Mouse (Mus musculus) adrenal gland, adult 18-20 months (tissue): ENCODE measurements at regions not wholly inside any gene's neighbourhood (a gene's known extent, or its start where the extent isn't known, plus 50 kb on each side); places are given as distances from the start of the nearest gene placed in this dataset.
"Not testable (repeated sequence)": the region's sequence is repeated elsewhere in the genome, so short reads cannot be mapped to it uniquely, and the experiment has no call there.

ENCODE experiments used
- DNase-seq, 2 experiments: peaks; one replicate each; pipeline ENCODE4 v3.0.0; 2021 to 2022; ENCODE audit warnings: low spot score in 2 of 2

DNA sequence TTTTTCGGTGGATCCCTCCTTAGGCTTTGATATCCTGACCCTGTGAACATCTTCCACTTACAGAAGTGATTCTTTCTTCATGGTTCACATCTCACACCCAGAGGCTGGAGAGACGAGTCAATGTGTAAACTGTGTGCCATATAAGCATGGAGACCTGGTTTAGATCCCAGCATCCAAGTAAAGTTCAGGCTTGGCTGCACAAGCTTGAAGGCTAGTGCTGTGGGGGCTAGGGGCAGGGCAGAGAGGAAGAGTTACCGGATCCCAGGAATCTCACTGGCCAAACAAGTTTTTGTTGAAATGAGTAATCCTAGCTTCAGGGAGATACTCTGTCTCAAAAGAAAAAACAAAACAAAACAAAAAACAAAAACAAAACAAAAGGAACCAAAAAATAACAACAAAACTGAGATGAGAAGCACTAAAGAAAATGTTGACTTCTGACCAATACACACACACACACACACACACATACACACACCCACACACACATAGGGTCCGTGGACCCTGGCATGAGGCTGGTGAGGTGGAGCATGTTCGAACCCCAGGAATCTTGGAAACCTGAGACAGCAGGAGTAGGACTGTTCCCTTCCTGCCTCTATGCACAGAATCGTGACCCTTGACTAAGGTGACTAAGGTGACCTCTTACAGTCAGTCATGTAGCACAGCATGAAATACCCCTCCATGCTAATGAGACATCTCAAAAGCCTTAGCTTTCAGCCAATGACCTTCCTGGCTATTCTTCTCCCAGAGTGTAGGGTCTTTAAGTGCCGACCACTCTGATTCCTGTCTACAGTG, 55.2 kb downstream of the Gm12728 start:
- DNase-seq = no peak

DNA sequence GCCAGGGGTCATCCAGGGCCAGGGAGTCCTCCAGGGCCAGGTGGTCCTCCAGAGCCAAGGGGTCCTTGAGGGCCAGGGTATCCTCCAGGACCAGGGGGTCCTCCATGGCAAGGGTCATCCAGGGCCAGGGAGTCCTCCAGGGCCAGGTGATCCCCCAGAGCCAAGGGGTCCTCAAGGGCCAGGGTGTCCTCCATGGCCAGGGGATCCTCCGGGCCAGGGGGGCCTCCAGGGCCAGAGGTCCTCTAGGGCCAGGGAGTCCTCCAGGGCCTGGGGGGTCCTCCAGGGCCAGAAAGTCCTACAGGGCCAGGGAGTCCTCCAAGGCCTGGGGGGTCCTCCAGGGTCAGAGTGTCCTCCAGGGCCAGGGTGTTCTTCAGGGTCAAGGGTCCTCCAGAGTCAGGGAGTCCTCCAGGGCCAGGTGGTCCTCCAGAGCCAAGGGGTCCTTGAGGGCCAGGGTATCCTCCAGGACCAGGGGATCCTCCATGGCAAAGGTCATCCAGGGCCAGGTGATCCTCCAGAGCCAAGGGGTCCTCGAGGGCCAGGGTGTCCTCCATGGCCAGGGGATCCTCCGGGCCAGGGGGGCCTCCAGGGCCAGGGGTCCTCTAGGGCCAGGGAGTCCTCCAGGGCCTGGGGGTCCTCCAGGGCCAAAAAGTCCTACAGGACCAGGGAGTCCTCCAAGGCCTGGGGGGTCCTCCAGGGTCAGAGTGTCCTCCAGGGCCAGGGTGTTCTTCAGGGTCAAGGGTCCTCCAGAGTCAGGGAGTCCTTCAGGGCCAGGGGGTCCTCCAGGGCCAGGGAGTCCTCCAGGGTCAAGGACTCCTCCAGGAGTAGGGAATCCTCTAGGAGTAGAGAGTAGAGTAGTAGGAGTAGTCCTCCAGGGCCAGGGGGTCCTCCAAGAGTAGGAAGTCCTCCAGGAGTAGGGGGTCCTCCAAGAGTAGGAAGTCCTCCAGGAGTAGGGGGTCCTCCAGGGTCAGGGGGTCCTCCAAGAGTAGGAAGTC, 56.6 kb downstream of the Gm12728 start:
- DNase-seq = not testable (repeated sequence)

DNA sequence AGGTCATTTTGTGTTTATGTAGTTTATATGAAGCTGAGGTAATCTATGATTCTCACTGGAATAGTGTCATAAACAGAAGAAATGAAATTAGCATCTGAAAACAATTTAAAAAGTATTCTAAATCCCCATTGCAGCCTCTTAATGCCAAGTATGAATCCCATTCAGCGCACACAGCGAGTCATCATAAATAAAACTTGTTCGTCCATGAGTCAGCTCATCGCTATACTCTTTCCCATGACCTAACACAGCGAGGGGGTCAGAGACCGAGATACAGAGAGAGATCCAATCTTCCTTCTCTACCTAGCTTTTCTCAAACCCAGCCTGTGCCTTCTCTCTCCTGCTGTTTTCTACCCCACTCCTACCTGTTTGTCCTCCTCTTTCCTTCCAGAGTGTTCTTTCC, 63.4 kb downstream of the Gm12728 start:
- DNase-seq = no peak

DNA sequence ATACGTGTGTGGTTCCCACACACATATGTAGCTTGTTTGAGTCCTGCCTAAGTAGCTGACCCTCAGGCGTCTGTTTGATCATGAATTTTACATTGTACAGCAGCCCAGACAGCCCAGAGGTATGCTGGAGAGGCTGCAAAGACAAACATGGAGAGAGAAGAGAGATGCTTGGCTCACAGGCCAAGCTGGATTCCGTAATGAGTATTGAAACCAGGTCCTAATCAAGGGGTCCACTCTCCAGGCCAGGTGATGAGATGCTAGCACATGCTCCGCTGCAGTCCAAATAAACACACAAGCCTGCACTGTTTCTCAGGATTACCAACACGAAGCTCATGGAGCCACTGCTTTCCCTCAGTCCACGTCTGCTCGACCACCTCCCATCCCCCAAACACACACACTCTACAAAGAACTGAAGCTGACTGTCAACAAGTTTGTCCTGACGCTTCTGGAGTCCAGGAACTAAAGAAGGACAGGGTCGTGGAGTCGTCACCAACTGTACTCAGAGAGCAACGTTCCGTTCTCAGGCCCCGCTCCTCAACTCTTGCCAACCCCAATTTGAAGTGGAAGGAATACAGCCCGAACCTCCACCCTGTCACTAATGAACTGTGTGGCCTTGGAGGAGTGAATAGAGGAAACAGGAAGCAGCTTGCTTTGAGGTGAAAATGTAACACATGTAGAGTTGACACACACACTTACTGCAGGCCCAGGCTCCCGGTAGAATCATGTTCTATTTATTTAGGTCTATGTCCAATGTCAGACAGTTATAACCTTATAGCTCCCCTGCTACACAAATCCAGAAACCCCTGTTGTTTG, 69.6 kb downstream of the Gm12728 start:
- DNase-seq = no peak

DNA sequence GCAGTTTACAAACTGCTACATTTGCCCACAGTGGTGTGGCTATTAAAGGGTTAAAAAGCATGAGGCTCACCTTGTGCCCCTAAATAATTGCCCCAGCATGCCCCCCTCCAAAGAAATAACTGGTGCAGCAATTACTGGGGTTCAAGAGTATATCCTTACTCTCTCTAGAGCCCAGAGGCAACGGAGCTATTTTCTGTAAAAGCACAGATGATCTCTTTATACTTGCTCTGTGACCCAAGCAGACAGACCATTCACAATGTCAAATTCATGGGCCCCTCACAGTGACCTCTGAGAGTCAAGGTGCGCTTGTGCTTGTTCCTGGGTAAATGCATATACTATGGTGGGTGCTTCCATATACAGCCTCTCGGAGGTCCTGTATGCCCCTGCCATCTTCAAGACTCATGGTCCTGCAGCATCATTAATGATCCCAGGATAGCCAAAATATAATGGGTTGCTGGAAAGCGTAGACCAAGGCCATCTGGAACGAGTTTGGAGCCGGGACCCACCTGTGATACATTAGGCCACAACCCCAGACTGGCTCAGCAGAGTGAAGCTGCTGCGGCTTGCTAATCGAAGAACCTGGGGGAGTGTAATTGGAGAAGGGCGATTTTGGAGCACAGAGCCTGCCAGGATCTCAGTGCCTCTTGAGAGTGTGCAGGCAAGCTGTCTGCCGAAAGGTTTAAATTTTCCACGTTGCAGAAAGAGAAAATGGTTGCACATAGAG, 71.4 kb downstream of the Gm12728 start:
- DNase-seq = no peak

DNA sequence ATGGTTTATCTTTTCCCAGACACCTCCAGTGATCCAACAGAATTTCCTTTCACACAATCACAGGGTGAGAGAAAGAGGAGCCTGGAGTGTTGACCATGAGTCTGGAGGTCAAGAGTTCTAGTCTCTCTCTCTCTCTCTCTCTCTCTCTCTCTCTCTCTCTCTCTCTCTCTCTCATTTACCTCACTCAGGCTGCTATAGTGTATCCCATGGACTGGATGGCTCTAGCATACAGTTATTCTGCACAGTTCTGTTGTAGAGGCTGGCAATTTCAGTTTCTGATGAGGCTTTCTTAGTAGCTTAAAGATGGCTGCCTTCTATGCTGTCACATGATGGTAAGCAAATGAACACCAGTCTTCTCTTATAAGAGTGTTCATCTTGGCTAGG, 72.0 kb downstream of the Gm12728 start:
- DNase-seq = no peak

DNA sequence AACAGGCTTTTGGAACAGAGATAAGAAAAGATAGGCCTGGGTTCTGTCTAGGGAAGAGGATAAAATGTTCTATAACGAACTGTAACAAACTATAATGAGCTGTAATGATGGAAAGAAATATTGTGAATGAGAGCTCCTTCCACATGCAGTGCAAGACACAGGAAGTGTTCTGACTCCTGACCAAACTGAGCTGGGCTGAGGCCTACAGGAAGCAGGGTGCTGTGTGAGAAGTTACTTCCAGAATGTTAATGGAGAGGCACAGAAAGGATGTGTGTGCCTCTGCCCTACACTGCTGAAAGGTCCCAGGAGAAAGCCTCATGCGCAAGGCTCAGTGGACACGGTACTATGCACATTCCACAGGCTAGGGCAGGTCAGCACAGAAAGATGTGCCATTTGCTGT, 80.8 kb downstream of the Gm12728 start:
- no peak for DNase-seq

DNA sequence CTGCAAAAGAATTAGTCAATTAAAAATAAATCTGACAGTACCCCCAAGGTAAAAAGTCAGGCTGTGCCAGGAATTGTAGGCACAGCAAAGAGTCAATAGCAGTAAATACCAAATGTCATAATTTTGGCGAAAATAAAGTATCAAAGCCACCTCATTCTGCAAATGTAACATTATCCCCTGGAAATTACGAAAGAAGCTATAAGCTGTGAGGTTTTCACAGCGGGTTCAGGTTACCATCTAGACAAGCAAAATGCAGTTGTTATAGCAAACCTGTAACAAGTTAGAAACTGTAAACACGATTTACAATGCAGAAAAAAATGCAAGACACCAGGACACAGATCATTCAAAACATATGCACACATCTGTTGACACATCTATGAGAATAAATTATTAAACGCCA, 87.6 kb downstream of the Gm12728 start:
- DNase-seq = no peak

DNA sequence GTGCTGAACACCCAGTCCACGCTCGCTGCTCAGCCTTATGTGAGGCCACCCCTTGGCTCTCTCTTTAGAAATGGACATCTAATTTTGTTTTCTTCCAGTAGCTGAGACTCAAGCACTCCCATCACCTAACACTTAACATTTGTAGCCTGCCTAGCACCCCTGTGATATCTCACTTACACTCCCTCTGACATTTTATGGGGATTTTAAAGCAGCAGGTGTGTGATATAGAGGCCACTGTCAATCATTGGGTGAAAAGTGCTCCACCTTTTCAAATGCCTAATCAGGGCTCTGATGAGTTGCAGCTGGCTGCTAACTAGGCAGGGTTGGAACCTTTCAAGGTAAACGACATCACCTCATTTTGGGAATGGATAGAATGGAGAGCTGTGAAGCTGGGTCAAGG, 90.2 kb downstream of the Gm12728 start:
- no peak for DNase-seq

DNA sequence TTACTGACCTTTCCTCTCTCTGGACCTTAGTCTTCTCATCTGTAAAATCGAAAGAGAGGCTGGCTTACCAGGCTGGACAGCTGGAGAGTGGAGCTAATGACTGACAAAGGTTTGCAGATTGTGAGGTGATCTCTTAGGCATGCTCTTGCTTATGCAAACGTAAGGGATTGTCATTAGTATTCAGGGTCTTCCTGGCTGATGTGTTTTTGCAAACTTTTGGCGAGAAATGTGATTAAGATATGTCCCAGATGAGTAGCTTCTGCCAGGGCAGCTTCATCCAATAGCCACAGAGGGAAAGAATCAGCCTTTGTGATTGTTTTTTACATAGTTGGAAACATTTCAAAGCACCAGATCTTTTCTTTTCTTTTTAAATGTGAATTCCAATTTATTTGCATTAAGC, 95.1 kb downstream of the Gm12728 start:
- no peak for DNase-seq

DNA sequence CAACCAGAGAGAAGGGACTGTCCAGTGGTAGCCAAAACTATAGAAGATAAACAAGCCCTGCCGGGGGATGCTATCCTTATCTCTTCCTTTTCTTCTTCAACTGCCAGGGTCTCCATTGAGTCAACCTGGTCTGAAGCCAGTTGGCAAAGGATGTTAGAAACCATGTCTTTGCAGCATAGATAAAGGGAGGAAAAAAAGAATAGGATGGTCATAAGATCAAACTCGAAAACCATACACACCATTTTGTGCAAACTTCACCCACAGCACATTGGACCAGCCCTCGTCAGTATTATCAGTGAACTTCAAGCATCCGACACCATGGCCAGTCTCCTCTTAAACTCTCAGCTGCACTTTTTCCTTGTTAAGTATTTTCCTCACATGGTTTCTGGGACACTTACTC, 101.8 kb downstream of the Gm12728 start:
- no peak for DNase-seq

DNA sequence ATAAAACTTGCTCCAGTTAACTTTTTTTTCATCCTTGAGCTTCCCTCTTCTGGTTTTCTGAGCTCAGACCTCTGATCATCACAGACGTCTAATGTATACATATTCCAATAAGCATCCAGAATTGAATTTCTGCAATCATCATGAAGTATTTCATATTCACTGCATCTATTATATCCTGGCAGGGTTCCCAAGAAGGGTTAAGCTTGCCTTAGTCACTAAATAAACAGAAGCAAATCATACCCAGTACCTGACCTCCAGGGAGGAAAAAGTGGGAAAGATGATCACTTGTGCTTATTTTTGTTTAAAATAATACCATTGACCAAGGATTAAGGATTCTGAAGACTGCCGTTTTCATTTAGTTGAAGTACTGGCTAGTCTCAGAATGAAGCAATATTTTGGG, 102.4 kb downstream of the Gm12728 start:
- DNase-seq = no peak

DNA sequence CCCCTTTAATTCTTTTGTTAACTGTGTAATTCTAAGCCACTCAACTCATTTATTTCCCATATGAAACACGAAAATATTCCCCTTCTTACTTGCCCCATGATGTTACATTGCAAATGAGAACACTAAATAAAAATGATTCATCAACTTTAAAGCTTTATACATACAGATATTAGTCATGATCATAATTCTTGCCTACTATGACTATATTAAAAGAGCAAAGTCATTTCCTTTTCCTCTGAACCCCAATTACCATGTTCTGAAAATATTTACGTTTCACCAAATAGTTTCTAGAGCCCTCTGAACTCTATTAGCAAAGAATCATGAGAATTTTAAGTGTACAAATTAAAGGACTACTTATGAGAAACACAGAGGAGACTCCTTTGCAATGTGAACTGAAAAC, 105.4 kb downstream of the Gm12728 start:
- no peak for DNase-seq

DNA sequence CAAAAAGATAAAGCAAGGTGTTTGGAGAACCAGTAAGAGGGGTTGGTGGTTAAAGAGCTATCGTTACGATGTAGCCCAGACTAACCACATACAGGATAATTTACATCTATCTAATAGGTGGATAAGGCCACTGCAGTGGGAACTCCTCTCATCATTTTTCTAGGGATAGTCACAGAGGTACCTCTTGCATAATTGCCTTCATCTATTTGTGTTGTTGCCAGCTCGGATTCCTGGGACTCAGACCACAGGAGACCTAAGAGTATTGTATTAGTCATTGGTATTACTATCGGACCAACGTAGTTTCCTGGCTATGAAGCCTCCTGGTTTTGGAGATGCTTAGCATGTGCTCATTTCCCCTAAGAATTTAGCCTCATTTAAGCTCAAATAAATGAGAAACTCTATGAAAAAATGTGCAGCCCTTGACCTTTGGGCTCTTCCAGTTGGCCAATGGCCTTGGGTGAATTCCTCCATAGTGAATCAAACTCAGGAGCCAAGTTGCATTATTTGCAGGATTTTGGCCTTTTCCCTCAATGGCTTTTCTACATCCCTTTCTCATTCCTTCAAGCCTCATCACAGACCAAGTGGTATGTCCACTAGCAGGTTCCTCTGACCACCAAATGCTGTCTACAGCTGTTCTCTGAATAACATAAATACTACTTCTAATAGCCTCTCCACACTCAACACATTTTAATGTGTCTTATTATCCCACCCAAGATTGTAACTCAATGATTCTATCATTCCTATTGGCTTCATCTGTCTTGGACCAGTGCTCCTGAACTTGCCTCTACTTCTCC, 108.6 kb downstream of the Gm12728 start:
- peak in 1 of 2 experiments; percentile 15 for DNase-seq

DNA sequence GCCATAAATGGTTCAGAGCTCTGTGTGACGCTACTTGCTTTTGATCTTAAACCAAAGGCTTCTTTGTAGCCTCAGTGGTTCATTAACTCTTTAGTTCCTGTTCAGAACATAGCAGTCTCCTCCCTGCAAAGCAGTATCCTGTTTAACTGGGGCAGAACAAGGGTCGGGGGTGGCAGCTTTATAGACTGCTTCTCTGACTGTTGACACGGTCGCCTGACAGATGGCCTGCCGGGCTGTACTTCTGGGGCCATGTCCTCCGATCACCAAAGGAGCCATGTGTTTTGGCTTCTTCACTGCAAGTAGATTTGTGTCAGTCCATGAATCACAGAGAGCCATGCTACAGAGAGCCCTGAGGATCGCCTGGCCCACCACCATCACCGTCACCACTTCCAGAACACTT, 115.2 kb downstream of the Gm12728 start:
- no peak for DNase-seq

DNA sequence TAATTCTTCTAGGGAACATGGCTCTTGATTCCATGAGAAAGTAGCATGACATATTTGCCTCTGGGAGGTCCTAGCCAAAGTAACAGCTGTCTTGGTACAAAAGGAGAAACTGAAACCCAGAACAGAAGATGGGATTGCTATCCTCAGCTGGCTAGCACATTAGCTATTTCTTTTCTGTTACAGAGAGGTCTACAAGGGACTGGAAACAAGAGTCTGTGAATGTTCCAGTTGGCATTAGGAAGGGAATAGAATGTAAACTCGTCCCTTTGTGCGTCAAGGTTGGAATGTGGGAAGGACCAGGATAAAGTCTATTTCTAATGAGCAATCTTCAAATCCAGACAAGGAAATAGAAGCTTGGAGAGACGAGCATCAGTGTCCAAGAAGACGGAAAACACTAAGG, 116.7 kb downstream of the Gm12728 start:
- DNase-seq = no peak

DNA sequence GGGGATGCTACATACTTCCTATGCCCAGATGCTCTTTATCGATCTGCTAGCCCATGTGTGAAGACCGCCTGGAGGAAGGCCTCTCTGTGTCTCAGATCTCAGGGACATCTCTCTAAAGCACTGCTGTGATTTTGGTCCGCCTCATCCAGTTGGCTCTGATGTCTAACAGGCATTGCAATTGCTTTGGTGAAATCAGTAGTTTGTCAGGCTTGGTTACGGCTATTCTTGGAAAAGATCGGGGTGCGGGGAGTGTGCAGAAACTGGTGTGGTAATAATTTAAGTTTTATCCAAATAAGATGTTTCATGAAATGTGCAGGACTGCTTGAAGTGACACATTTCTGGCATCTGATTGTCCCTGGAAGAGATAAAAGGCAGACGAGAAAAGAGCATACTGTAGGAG, 117.9 kb downstream of the Gm12728 start:
- DNase-seq = no peak

DNA sequence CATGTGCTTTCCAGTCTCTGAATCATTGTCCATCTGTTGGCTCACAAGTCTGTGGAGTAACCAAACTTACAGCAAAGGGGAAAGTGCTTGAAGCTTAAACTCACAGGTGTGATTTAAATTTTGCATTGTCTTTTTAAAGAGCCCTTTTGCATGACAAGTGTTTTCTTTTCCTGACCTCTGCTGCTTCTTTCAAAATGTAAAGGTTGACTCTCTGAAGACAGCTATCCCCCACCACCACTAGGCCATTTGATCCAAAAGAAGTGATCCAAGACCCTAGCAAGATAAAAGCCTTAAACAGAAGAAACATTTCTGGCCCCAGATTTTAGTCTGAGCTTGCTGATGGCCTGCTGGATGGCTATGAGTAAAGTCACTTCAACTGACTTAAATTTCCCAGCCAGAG, 118.6 kb downstream of the Gm12728 start:
- no peak for DNase-seq

DNA sequence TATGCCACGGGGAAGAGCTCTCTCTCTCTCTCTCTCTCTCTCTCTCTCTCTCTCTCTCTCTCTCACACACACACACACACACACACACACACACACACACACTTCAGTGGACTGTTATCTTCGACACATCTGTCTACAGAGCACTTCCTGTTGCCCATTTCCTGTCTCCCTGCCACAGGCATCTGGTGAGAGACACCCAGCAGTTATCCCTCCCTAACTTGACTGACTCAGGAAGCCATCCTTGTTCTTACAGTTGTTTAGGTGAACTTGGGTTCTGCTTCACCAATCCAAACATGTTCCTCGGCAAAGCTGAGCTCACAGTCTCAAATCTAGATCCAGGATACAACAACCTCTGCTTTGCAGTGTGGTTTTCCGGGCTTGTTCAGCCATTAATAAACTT, 119.6 kb downstream of the Gm12728 start:
- DNase-seq = no peak

DNA sequence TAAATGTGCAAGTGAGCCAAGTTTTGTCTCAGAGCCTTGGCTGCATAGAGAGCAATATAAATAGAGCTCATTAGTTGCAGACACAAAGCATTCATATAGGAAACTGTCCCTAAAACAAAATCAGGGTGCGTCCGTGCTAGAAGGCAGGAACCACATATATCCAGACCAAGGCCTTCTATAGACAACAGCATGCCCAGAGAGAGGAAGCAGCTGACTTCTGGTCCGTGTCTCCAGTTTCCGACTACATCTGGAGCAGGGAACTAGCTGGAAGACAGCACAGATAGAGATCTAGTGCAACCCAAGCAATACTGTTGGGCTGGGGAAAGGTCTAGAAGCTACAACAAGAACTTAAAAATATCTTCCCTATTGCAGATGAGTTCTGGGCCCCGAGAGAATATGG, 121.0 kb downstream of the Gm12728 start:
- no peak for DNase-seq
